Mouse (Mus musculus): ENCODE measurements around the gene Olfr1270.
"Not testable (repeated sequence)": the region's sequence is repeated elsewhere in the genome, so short reads cannot be mapped to it uniquely, and the experiment has no call there.

Olfr1270 gene

DNA sequence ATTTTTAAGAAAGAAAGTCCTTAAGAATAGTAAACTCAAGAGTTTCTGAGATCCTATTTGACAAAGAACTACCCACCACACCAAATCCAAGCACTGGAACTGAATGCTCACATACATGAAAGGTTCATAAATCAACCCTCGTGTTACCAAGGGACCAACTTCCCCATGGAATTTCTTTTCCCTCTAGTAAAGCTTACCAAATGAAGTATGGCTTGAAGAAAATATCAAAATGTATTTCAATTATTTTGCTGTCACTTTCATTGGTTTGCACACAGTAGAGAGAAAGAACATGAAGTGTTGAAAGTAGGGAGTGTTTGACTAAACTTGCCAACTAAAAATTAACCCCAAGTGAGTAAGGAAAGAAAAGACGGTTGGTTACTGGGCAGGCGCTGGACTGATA, at the start of gene Olfr1270:
Gene Olfr1270, minus strand, starts transcription at position 101 of the 400 bp plus-strand sequence.
- DNase-seq (ENCODE audit: low spot score), result no peak

DNA sequence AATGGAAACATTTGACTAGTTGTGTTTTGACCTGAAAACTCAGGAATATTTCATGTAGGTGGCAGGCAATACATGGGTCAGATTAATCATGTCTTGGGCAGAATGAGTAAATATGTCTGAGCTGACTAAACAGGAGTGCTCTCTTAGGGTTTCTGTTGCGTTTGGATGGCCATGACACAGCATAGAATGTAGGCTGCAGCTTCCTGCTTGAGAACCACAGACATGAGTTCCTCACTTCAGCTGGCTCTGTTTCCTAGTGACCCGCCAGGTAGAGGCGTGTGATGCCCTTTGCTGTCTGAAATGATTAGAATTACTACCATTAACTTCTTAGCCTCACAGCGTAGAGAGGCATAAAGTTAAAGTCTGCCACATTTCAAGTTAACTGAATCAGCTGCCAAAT, 46.7 kb upstream of the Olfr1270 start:
- DNase-seq (ENCODE audit: low spot score), result not testable (repeated sequence)

DNA sequence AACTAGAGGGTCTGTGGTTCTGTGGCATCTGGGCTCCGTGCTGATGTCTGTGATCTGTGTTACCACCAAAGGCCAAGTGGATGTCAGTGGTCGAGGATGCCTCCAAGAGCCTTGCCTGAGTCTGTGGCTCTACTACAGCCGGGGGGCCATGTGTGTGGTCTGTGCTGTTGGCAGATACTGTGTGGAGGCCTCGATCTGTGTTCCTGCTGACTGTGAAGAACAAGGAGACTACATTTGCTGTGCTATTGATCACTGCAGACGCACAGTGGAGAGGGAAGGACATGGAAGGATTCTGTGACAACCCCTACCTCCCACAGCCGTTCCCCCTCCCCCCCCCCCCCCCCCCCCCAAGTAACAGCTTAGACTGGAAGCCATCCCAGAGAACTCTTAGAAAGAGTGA, 42.4 kb upstream of the Olfr1270 start:
- DNase-seq (ENCODE audit: low spot score), result not testable (repeated sequence)

DNA sequence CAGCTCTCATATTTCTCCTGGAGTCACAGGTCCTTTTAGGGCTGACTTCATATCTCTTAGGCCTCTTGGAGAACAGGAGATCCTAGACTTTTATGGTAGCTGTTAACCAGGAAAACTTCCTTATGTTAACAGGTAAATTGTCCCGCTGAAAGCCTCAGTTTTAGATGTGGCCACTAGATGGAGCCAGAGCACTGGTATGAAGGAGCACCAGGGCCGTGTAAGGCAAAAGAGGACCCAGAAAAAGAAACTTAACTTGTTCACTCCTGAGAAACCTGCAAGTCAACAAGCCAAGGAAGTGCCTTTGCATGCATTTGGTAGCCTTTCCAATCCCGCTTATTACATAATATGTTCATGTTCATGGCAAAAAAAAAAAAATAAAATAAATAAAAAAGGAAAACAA, 41.9 kb upstream of the Olfr1270 start:
- DNase-seq (ENCODE audit: low spot score), result not testable (repeated sequence)

DNA sequence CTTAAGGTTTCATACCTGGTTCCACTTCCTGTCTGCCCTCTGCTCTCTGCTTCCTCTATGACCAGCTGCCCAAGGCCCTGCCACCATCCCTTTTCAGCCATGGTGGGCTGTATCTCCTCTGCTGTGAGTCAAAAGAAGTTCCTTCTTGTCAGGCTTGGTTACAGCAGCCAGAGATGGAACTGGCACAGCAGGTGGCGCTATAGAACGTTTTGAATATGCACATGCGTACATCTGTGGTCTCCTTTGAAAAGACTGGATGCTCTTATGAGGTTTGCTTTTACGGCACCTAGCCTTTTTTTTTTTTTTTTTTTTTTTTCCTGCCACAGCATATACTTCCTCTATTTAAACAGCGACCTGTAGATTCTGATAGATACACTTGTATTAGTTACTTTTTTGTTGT, 34.2 kb upstream of the Olfr1270 start:
- not testable (repeated sequence) for DNase-seq (ENCODE audit: low spot score)

DNA sequence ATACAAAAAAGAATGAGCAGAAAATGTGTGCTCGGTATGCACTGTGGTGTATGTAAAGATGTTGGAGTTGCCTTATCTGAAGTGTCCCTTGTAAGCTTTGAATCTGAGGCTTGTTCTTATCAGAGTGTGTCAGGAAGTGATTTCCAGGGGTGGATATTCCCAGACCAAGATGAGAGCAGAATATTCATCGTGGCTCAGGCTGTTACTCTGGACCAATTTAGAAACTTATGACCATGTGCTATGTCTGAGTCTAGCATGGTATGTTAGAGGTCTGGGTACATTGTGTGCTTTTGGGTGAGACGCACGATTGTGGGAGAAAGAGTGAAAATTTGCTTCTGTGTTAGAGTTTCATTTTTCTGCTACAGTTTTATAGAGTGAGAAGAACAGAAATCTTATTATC, 33.2 kb upstream of the Olfr1270 start:
- not testable (repeated sequence) for DNase-seq (ENCODE audit: low spot score)

DNA sequence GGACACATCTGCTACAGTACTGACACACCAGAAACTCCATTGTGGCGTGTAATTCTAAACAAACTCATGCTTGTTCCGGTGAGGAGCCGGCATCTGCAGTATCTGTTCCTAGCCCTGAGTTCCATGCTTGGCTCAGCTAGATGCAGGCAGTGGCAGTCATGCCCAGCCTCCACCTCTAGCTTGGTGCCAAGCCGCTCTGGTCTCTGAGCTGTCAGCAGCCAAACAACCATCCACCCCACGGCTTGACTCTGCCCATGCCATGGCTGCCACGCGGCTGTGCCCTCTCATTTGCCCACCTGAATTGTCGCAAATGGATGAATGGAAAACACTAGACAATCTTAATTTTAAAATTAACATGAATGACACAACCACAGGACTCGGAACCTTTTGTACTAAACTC, 1.0 kb upstream of the Olfr1270 start:
- no peak for DNase-seq (ENCODE audit: low spot score)

DNA sequence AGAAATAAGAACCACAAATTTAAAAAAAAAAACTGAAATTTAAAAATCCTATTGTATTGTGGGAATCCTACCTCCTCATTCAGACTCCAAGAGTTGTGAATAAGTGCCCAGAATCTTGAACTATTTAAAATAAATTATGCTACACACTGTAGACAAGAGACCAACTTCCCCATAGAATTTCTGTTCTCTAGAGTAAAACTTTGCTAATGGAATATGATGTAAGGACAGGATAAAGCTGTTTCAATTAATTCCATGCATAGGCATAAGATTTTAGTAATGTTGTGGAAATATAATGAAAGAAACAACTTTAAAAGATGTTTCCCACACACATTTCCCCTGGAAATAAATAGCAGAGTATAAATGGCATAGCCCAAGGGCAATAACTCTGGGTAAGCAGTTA, 10.7 kb downstream of the Olfr1270 start, which contains the start of gene Olfr32:
Gene Olfr32, minus strand, starts transcription at position 101 of the 400 bp plus-strand sequence.
- no peak for DNase-seq (ENCODE audit: low spot score)

DNA sequence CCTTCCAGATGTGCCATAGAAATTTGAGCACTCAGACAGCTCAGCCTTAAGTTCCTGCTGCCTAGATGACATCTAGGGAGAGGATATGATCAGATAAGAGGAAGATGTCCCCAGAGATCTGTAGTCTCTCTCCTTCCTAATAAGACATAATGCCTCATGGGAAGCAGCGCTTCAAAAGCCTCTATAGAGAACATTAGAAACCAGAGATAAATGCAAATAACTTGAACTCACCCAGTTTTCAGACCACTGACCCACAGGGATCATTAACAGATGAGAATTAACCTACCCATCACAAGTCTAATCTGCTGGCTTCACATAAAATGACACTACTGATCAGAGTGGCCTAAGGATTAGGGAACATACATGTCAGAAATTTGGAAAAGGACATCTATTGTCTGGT, 31.6 kb downstream of the Olfr1270 start, which contains the start of gene Olfr1269:
Gene Olfr1269, minus strand, starts transcription at position 101 of the 400 bp plus-strand sequence.
- DNase-seq (ENCODE audit: low spot score), result no peak

All from ovary, adult 18-20 months (tissue).